Mouse (Mus musculus): ENCODE measurements around the gene Zfp936. TPM values are rescaled to one million over a fixed set of nuclear protein-coding genes. Genes with fewer than 3 reads are reported as not detected.

Gene Zfp936
- polyA plus RNA-seq, 1 experiment from 2014 or later, result not detected

Small RNA genes lying within 50 kb of the gene (microRNA-seq; reads per million reads assigned to microRNA genes)
- not detected for gene Gm22707 (ENCODE audit: borderline number of aligned reads)

Other genes with a start within 250 kb of the Zfp936 start
- gene Gm2381, start 247.0 kb upstream of the Zfp936 start, polyA plus RNA-seq (2014; fragmentation: Nextera tagmentation; extraction: Ambion mirVana), result not detected in 2 replicates
- gene Vmn2r63, start 180.4 kb upstream of the Zfp936 start, polyA plus RNA-seq (2014; fragmentation: Nextera tagmentation; extraction: Ambion mirVana), result not detected in 2 replicates
- gene Gm9268, start 95.5 kb upstream of the Zfp936 start, polyA plus RNA-seq (2014; fragmentation: Nextera tagmentation; extraction: Ambion mirVana), result not detected in 2 replicates
- gene Zfp715, start 199.1 kb downstream of the Zfp936 start, polyA plus RNA-seq (2014; fragmentation: Nextera tagmentation; extraction: Ambion mirVana), result 10.4 and 14.1 TPM in 2 replicates
- 2.7 and 2.9 TPM in 2 replicates for gene Siglecf, start 237.1 kb downstream of the Zfp936 start, polyA plus RNA-seq (2014; fragmentation: Nextera tagmentation; extraction: Ambion mirVana)